Mouse (Mus musculus) kidney, adult 2 months (tissue): ENCODE data around the gene Fdx1. TPM values are rescaled to one million over a fixed set of nuclear protein-coding genes. Genes with fewer than 3 reads are reported as not detected.

Experiments used
- DNase-seq: peaks from one replicate; pipeline ENCODE4 v3.0.0; 2021
- H3K27ac ChIP-seq: fragments of 200-500 bp; 2 replicates; pipeline ENCODE4 v1.5.1; 2012; ENCODE audit warnings: low read depth, low read length, control low read depth, inconsistent platforms; ENCODE audit not compliant: insufficient read depth
- H3K27me3 ChIP-seq: fragments of 200-500 bp; replicated peaks from 2 replicates; pipeline ENCODE4 v1.6.1; 2012; ENCODE audit warnings: mild to moderate bottlenecking, moderate library complexity, low read length, inconsistent platforms; ENCODE audit not compliant: control insufficient read depth, insufficient read depth
- H3K36me3 ChIP-seq: fragments of 200-500 bp; 2 replicates; pipeline ENCODE4 v1.6.1; 2012; ENCODE audit warnings: mild to moderate bottlenecking, moderate library complexity, low read length, inconsistent platforms; ENCODE audit not compliant: control insufficient read depth, insufficient read depth
- H3K4me1 ChIP-seq: fragments of 200-500 bp; 2 replicates; pipeline ENCODE4 v1.6.1; 2011; ENCODE audit warnings: low read length; ENCODE audit not compliant: control insufficient read depth, insufficient read depth
- H3K4me3 ChIP-seq: fragments of 200-500 bp; 2 replicates; pipeline ENCODE4 v1.5.1; 2011; ENCODE audit warnings: mild to moderate bottlenecking, low read depth, low read length, control low read depth; ENCODE audit not compliant: insufficient read depth
- CTCF ChIP-seq: fragments of 200-500 bp; conservative IDR thresholded peaks from 2 replicates; pipeline ENCODE4 v1.5.1; 2011; ENCODE audit warnings: low read depth, mild to moderate bottlenecking, control low read depth, low read length, moderate library complexity, mixed read lengths; ENCODE audit not compliant: insufficient read depth, insufficient read length
- POLR2A ChIP-seq: fragments of 200-500 bp; IDR thresholded peaks from one replicate; pipeline ENCODE4 v1.6.1; 2011; ENCODE audit warnings: low read depth, low read length, control low read depth
- WGBS: fragments of 180-500 bp; shearing (Covaris S2); methylation state at CpG from one replicate; pipeline ENCODE4 v1.1.7; 2018; 5-methylcytosine and 5-hydroxymethylcytosine counted together
- polyA plus RNA-seq: library from polyadenylated mRNA; depleted of rRNA; stranded (reverse); fragments of >200 nt; gene quantifications from 2 replicates; pipeline ENCODE4 v1.2.3, GENCODE M21; 2012; rRNA removed

The Fdx1 gene
- polyA plus RNA-seq: 156 and 211 TPM in 2 replicates

DNA sequence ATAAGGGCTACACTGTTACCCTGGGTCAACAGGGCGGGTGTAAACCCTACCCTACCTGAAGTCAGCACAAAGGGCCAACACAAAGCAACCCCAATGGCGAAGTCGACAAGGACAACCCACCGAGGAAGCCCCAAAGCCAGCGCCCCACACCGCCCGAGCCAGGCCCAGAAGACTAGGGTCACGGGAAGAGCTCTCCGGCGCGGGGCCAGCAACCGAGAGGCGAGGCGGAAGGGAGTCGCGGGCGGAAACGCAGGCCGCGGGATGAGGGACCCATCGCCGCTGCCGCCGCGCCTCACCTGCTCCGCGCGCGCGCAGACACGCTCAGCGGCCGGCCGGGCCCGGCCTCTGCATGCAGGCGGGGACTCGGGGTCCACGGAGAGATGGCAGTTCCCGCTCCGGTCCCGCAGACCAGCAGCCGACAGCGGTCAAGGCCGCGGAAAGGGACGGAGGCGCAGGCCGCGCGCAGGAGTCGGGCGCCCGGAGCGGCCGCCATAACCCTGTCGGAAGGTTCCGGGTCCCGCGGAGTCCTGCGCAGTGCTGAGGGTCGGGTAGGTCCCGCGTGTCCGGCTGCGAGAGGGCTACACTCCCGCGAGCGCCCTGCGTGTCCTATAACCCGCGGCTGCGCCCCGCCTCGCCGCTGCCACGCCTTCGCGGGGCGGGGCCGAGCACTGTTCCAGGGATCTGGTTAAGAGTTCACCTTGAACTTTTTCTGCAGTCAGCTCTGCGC is at the start of gene Fdx1:
Gene Fdx1, minus strand, starts transcription at position 582 of the 727 bp plus-strand sequence.
- under 1% methylated on average over 81 of the region's 81 CpGs for WGBS
- Histone ChIP-seq H3K4me3 (peak within 1 kb of the TSS; percentile 86), H3K4me1 (peaks cover 18% of the 10 kb centered on the region), H3K27me3 (no peaks in the 10 kb centered on the region), H3K27ac (peak within 1 kb of the TSS; percentile 99), H3K36me3 (no peaks in the 10 kb centered on the region)
- DNase-seq: peak; percentile 95
- TF ChIP-seq CTCF (no peak), POLR2A (peak; percentile 95)

DNA sequence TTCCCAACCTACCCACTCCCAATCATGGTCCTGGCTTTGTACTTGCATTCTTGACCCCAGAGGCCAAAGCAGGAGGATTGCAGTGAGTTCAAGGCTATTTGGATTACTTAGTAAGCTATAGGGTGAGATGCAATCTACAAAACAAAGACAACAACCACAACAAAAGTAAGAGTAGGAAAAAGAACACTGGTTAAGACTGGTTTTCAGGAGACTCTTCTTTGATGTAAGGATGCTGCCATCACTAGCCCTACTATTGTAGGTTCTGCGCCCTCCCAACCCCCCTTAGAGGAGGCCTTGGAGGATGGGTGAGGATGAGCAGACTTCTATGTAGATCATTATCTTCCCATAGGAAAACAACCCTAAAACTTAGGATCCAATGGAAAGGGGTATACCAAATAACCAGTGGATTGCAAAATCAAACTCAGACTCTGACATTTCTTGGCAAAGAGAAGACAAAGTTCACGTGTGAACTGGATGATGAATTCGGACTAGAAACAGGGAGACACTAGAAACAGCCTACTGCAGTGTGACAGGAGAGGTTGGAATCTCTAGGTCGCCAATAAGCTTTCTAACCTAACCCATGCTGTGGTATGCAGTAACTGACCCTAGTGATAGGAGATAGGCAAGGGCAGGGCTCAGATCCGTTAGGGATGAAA is 49.6 kb upstream of the Fdx1 start:
- Histone ChIP-seq H3K4me3 (no peak overlapping the region), H3K4me1 (no peaks in the 10 kb centered on the region; the same call in 1 of the 2 replicates), H3K27ac (peak overlapping the region; percentile 14; the same call in 1 of the 2 replicates), H3K27me3 (no peaks in the 10 kb centered on the region), H3K36me3 (no peaks in the 10 kb centered on the region)
- TF ChIP-seq CTCF (no peak), POLR2A (no peak)
- no peak for DNase-seq
- WGBS: 69% methylated on average over 5 of the region's 5 CpGs

DNA sequence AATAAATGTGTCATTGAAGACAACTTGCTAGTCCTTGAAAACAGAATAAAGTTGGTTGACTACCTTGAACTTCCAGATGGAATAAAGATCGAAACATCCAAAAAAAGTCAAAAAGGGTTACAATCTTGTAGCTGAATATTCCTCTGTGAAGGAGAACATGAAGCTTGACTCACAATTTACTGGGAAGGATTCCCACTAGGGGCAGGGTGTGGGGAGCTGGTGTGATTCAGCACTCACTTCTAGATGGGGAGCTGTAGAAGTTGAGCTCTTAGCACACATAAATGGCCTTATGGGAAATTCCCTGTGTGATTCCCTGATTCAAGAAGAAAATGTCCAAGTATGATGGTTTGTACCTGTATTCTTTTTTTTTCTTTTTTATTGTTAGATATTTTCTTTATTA is 49.0 kb upstream of the Fdx1 start:
- H3K27me3 ChIP-seq: no peaks in the 10 kb centered on the region
- no peak for TF ChIP-seq CTCF
- TF ChIP-seq POLR2A: no peak
- 100% methylated on average over 1 of the region's 1 CpGs for WGBS
- H3K27ac ChIP-seq: no peak overlapping the region
- no peaks in the 10 kb centered on the region for H3K36me3 ChIP-seq
- no peaks in the 10 kb centered on the region; the same call in 1 of the 2 replicates for H3K4me1 ChIP-seq
- no peak for DNase-seq
- no peak overlapping the region for H3K4me3 ChIP-seq

DNA sequence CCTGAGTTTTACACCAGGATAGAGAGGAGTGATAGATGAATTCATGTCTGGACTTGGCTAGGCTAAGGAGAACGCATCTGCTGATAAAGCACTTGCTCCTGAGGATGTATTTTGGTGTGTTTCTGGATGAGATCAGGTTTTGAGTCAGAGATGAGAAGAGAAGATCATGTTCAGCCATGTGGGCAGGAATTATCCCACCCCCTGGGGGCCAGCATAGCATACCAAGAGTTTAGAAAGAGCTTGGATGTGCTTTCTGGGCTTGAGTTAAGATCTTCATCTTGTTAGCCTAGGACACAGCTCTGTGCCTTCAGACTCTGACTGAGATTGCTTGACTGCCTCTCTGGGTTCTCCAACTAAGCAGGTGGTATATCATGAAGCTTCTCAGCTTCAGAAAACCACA is 45.2 kb upstream of the Fdx1 start:
- DNase-seq: no peak
- TF ChIP-seq CTCF: no peak
- no peak for TF ChIP-seq POLR2A

DNA sequence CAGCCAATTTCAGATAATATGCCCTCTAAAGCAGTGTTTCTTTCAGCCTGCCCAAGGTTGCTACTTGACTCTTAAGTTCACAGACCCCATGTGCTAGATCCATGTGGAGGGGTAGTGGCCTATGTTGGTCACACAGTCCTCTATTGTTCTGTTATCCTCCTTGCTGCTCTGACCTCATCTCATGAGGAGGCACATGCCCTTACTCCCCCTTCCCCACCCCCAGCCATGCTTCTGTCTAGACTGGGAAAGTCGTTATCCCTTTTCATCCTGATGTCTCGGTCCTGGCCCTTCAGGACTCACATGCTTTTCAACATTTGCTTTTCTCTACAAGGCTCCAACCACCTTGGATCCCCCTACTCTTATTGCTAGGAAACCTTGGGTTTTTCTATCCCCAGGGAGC is 44.0 kb upstream of the Fdx1 start:
- Histone ChIP-seq H3K4me1 (peaks cover 5% of the 10 kb centered on the region; the same call in 1 of the 2 replicates), H3K27me3 (no peaks in the 10 kb centered on the region), H3K27ac (no peak overlapping the region), H3K4me3 (no peak overlapping the region), H3K36me3 (no peaks in the 10 kb centered on the region)
- no peak for DNase-seq
- TF ChIP-seq CTCF (no peak), POLR2A (no peak)
- 85% methylated on average over 2 of the region's 2 CpGs for WGBS

More for the DNA sequence above, 45.2 kb upstream of the Fdx1 start:
- Histone ChIP-seq H3K27ac (no peak overlapping the region), H3K4me3 (no peak overlapping the region), H3K27me3 (no peaks in the 10 kb centered on the region), H3K4me1 (0 out of 2 replicates have a peak, but pooled peaks cover 2% of the 10 kb centered on the region), H3K36me3 (no peaks in the 10 kb centered on the region)
- 94% methylated on average over 1 of the region's 1 CpGs for WGBS

DNA sequence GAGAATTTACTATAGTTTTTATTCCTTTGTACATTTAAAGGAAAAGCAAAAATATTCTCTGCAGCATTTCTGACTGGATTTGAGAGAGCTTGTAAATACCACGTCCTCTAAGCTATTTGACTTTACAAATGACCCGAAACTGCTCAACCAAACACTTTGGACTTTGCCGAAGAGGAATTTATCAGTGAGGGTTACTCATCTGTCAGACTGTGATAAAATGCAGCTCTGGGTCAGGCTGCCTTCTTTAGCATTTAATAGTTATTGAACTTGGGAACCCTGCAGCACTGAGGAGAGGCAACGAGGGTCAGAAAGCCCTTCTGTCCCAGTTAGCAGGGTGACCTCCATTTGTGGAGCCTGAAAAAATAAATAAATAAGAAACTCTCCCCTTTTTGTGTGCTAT is 40.1 kb upstream of the Fdx1 start:
- peak; percentile 40 for DNase-seq
- 23% methylated on average over 4 of the region's 4 CpGs for WGBS
- no peak for TF ChIP-seq CTCF
- no peak for TF ChIP-seq POLR2A

DNA sequence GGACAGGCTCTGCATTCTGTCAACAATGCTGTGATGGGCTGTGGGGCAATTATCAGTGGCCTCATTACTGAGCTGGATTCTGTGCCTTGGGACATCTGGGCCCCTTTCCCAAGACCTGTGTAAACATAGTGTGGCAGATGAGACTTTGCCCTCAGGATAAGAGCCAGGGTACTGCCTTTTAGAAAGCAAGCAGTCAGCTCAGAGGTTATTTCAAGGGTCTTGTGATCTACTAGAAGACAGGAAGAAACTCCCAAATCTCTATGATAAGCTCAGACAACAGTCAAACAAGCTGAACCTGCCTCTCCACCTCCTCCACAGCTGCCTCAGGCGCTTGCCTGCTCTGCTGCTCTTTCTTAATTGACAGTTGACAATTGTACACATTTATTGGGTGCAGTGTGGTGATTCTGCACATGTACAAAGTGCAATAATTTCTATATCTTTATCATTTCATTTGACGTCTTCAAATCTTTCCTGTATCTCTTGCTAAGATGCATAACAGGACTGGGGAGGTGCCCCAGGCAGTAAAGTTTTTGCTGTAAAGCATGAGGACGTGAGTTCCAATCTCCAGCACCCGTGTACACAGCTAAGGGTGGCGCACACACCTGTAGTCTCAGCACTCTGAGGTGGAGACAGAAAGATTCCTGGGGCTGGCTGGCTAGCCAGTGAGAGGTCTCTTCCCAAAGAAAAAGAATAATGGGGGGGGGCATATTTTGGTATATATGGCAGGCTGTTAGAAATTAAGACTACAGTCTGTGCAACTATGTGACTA is 32.2 kb upstream of the Fdx1 start:
- 77% methylated on average over 5 of the region's 5 CpGs for WGBS
- Histone ChIP-seq H3K27ac (peak overlapping the region; percentile 68; the same call in 1 of the 2 replicates), H3K4me3 (no peak overlapping the region), H3K27me3 (no peaks in the 10 kb centered on the region), H3K4me1 (peaks cover 14% of the 10 kb centered on the region), H3K36me3 (no peaks in the 10 kb centered on the region)
- DNase-seq: peak; percentile 86
- no peak for TF ChIP-seq CTCF
- TF ChIP-seq POLR2A: no peak

More for the DNA sequence above, 40.1 kb upstream of the Fdx1 start:
- Histone ChIP-seq H3K27me3 (no peaks in the 10 kb centered on the region), H3K4me1 (peaks cover 5% of the 10 kb centered on the region; the same call in 1 of the 2 replicates), H3K36me3 (no peaks in the 10 kb centered on the region), H3K27ac (no peak overlapping the region), H3K4me3 (no peak overlapping the region)
